Mouse (Mus musculus) liver, adult 2 months (tissue): ENCODE measurements around the gene Odf3b.

Experiments used
- CTCF ChIP-seq: fragments of 200-500 bp; IDR thresholded peaks from 2 replicates; pipeline ENCODE4 v1.5.1; 2011; ENCODE audit warnings: low read depth, low read length, control low read depth
- POLR2A ChIP-seq: fragments of 200-500 bp; IDR thresholded peaks from 2 replicates; pipeline ENCODE4 v1.6.1; 2011; ENCODE audit warnings: low read length, control low read depth; ENCODE audit not compliant: insufficient read depth; ENCODE audit errors: extremely low read depth

GRCm38 (mm10) chr15:89334271-89334670 lies 44.8 kb downstream of the Odf3b start, which contains the start of gene Miox:
- TF ChIP-seq CTCF: no peak
- no peak for TF ChIP-seq POLR2A
